Mouse (Mus musculus) gastrocnemius, postnatal 36 days (tissue): Measurements from ENCODE around the gene Thra. TPM values are rescaled to one million over a fixed set of nuclear protein-coding genes. Genes with fewer than 3 reads are reported as not detected.

Experiments
- DNase-seq, 2 experiments: peaks; one replicate each; pipeline ENCODE4 v3.0.0; 2022
- intact Hi-C: fragments of 180-260 bp; cut with DNase I; formaldehyde crosslinking; loops from one replicate; pipeline ENCODE4 v1.15.1; 2025
- total RNA-seq, 2 experiments: library from RNA; stranded (reverse); gene quantifications; 2 replicates each; pipeline ENCODE4 v1.2.3; 2021

Gene Thra
- total RNA-seq, 2 experiments from 2014 or later = 72.6 to 75.7 TPM

DNA sequence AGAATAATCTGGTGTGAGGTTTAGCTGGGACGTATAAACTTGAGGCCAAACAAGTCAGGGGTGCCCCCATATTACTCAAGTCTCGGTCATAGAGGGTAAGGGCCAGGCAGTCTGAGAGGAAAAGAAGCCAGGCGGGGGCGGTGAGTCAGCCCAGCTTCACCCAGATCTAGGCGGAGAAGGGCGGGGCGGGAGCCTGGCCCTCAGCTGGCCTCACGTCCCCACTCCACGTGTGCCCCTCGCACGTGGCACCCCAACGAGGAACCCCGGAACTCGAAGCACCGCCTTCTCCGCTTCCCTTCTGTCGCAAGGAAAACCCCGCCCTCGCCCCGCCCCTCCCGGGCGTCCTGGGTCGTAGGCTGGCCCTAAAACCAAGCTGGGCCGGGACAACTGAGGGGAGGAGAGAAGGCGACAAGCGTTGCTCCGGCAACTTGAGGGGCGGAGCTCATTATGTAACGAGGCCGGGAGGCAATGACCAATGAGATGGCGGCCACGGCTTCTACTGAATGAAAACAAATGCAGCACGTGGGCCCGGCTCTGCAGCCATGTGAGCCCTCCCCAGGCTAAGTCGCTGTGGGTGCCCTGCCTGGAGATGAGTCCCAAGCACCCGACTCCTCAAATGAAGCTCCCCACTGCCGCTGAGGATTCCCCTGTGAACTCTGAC, 33.3 kb downstream of the Thra start:
- DNase-seq = peak; percentile 99 to 100
- intact Hi-C loops = loop anchor here (2.0 kb wide), 1 partner anchor 13 kb away; no protein-coding TSS in a partner anchor

DNA sequence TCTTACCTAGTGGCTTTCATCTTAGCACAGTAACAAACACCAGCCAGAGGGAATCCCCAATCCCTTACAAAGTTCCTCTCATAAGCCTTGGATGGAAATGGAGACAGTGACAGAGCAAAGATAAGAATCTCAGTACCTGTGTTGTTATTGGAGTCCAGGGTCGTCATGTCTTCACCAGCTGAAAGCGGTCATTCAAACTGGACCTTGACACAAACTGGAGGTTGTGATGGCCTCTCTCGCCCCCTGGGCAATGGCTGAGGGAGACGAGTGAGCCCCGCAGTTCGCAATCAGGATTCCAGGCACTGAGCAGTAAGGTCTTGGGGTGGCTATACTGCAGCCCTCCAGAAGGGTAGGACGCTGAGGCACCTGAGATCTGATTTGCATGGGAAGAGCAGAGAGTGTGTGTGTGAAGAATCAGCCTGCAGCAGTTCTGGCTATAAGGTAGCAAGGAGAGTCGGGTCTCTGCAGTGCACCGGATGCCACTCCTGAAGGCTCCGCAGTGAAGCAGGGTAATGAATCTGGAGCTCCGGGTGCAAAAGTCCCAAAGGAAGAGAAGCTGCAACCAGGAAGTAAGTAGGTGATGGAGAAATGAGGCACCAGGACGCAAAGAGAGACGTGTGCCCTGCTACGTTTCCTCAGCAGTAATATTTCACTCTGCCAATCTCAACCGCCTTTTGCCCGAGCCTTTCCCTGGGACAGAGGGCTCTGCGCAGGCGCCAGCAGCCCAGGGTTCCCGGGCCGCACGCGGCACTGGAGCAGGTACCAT, 34.3 kb downstream of the Thra start, which contains the start of gene Nr1d1:
Gene Nr1d1, minus strand, starts transcription at position 752 of the 766 bp plus-strand sequence.
- peak in 1 of 2 experiments; percentile 23 for DNase-seq
- intact Hi-C loops = loop anchor here (1.0 kb wide), 1 partner anchor 9 kb away; no protein-coding TSS in a partner anchor

DNA sequence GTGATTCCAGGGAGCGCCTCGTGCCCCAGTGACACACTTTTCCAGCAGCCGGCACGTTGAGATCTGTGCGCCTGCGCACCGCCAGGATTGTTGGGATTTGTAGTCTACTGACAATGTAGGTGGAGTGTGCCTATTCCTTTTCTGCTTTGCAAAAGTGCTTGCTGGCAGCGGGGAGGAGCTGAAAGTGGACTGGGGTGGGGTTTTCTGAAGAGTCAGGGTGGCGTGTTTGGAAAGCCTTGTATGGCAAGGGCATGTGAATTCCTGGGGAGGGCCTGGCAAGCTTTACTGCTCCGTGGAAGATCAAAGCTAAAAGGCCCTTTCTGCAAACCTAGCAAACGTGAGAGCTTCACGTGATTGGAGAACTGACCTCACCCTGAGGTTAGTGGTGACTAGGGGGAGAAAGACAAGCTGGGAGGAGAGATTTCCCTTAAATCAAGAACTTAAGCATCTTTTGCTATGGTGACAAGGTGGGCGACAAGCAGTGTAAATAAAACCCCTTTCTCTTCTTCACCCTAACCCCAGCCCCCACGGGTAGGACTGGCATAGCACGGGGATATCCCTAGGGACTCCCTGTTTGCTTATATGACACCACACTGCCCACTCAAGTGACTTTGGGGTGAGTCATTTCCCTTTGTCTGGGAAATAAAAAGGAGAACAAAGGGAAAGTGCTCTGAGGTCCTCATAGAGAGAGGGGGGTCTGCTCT, 35.1 kb downstream of the Thra start:
- peak; percentile 99 for DNase-seq
- intact Hi-C loops = loop anchor here (1.0 kb wide), 1 partner anchor 8 kb away; no protein-coding TSS in a partner anchor

DNA sequence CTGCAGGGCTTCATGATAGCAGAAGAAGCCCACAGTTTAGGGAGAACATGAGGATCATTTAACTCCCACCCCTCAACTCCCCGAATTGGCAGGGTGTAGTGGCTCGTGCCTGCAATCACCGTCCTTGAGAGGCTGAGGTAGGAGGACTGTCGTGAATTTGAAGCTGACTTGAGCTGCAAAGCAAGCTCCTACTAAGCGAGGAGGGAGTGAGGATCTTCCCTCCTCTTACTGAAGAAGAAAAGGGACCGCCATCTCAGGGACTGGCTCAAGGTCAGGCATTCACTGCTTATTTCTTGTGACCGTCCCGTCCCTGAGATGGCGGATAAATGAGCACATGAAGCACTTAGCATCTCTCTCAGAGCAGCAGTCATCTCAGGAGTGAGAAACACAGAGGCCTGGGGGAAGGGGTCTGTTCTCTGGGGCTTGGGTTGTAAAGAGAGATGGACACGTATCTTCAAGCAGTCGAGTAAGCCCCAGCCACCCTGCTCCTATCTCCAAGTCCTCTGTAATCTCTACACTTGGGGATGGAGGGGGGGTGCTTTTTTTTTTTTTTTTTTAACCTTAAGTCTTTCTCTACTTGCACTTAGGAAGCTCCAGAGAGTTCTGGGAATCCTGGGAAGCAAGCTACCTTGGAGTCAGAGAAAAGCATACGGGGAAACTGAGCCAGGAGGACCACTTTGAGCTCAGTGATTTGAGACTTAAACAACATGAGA, 35.8 kb downstream of the Thra start:
- intact Hi-C loops = no loop called here
- no peak for DNase-seq

DNA sequence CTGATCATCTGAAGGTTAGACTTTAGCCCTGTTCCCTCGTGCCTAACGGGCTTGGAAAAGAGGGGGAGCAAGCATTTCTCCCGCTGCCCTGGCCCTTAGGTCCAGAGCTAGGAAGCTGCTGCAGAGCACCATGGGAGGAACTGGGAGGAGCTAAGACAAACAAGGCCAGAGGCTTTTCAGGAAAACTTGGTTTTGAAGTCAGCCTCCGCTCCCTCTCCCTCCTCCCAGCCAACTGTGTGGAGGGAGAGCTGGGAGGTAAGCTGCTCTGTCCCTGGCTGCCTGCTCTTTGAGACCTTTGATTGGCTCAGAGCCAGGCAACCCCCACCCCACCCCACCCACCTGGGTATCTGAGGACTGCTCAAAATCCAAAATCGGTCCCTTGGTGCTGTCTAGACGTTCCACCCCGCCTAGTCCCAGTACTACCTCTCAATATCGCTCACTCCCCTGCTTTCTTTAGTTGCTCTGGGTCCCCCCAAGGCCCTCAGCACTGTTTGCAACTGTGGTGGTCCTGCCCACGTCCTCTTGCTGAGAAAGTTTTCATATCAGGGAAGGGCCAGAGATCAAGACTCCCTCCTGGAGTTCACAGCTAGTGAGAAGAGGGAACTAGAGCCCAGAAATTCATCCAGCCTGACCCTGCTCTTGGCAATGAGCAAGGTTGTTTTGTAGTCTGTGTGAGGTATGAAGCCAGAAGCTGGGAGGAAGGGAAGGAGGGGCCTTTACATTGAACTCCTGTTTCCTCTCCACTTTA, 36.6 kb downstream of the Thra start:
- intact Hi-C loops = no loop called here
- peak; percentile 48 to 57 for DNase-seq

DNA sequence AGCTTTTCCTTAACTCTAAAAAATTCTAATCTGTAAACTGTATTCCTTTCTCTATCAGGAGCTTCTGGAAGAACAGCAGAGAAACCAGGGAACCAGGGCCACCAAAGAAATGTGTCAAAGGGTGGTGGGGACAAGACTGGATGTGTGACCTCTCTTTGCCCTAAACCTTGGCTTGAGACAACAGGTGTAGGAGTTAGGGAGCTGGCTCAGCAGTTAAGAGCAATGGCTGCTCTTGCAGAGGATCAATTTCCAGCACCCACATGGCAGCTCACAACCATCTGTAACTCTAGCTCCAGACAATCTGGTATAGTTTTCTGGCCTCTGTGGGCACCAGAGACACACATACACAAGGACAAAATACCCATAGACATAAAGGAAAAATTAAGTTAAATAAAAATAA, 37.5 kb downstream of the Thra start:
- no peak for DNase-seq
- intact Hi-C loops = no loop called here

DNA sequence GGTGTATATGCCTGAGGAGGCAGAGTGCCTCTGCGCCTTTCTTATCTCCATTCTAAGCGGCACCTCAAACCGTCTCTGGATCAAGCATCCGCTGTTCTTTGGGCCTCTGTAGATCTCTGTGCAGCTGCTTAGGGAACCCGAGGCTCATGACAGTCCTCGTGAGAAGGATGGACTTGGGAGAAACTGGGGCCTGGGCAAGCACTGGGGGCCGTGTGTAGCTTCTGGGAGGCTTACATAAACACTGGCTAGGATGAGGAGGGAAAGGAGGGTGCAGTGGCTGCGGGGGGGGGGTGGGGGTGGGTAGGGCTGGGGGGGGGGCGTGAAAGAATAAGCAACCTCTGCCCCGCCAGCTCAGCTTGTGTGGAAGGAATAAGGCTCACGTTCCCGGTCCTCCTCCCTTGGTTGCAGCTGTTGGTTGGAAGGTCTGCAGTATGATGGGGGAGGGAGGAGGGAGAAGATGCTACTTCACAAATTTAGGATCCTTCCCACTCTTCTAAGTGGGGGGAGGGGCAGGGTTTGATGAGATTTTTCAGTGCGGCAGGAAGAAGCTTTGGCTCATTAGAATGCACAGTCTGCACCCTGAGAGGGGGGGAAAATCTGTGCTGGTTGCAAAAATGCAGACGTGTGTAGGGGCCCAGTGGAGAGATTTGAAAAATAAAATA, 41.5 kb downstream of the Thra start:
- intact Hi-C loops = no loop called here
- DNase-seq = peak; percentile 47 to 80

DNA sequence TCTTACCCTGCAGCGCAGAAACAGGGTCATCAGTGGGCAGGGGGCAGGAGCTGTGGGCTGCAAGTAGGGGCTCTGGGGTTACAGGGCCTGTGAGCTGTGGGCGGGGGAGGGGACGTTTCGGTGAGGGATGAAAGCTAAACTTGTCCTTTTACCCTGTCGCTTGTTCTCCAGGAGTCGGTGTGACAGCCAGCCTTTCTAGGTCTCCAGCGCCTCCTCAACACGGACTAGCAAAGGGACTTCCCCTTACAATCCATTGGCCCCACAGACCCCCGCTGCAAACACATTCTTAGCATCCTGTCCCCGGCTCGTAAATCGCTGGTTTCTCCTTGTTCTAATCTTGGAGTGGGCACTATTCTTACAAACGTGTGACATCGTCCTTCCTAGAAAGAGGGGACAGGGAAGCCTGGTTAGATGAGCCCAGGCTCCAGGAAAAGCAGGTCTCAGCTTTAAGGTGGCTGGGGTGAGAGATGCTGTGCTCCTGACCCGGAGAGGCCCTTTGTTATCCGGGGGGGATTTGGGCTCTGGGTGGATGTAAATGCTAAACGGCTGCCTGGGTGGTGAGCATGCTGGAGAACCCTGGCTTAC, 42.3 kb downstream of the Thra start:
- peak in 1 of 2 experiments; percentile 36 for DNase-seq
- intact Hi-C loops = loop anchor here (1.0 kb wide), 1 partner anchor 7 kb away; the partner anchor contains the start of gene Nr1d1

DNA sequence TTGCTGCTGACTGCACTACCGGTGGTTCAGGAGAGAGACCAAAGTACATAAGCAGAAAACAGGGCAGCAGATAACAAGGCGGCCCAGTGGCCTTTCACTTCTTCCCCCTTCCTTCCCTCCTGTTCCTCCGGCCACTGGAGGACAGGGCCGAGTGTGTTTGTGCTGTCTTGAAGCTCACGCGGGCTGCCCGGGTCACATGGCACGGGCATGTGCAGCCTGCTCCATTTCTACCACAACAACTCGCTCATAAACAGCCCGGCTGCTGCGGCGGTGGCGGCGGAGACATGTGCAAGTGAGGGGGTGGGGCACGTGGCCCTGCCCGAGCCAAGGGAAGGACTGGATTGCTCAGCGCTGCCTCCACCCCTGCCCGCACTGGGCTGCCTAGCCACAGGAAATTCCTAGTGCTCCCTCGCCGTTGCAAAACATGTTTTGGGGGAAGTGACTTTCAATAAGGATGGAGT, 42.8 kb downstream of the Thra start:
- intact Hi-C loops = loop anchor here (1.0 kb wide), 1 partner anchor 8 kb away; the partner anchor contains the start of gene Nr1d1
- peak; percentile 95 to 98 for DNase-seq

- no peak for DNase-seq
- intact Hi-C loops = no loop called here
These were observed 43.7 kb downstream of the Thra start for GRCm38 (mm10) chr11:98784139-98784538.

- intact Hi-C loops = loop anchor here (5.0 kb wide), 1 partner anchor 68 kb away; no protein-coding TSS in a partner anchor
These were observed 44.8 kb downstream of the Thra start for GRCm38 (mm10) chr11:98785214-98785613.

GRCm38 (mm10) chr11:98785772-98786281, 45.4 kb downstream of the Thra start:
- peak; percentile 74 to 77 for DNase-seq
- intact Hi-C loops = loop anchor here (2.0 to 5.0 kb wide), 3 partner anchors 13 to 85 kb away; partner anchors contain the start of gene Csf3

More at GRCm38 (mm10) chr11:98785214-98785613, 44.8 kb downstream of the Thra start:
- DNase-seq = peak; percentile 40 to 56

- peak; percentile 97 to 98 for DNase-seq
- intact Hi-C loops = loop anchor here (2.0 to 5.0 kb wide), 3 partner anchors 14 to 86 kb away; partner anchors contain the start of gene Csf3
These were observed 46.1 kb downstream of the Thra start for GRCm38 (mm10) chr11:98786359-98787214.

GRCm38 (mm10) chr11:98787229-98787628, 46.8 kb downstream of the Thra start:
- intact Hi-C loops = loop anchor here (2.0 to 5.0 kb wide), 3 partner anchors 14 to 86 kb away; partner anchors contain the start of gene Csf3
- DNase-seq = peak in 1 of 2 experiments; percentile 33

DNA sequence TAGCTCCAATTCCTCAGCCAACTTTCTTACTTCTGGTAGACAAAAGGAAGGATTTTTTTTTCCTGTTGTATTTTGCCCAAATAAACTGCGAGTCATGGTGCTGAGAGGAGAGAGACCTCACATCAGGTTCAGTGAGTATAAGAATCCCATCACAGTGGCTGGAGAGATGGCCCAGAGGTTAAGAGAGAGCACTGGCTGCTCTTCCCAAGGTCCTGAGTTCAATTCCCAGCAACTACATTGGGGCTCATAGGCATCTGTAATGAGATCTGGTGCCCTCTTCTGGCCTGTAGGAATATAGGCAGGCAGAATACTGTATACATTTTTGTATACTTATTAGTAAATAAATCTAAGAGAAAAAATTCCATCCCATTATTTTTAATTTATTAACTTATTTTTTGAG, 47.3 kb downstream of the Thra start:
- no peak for DNase-seq
- intact Hi-C loops = loop anchor here (2.0 to 5.0 kb wide), 5 partner anchors 15 to 87 kb away; partner anchors contain the start of genes Csf3 and Thra

GRCm38 (mm10) chr11:98788139-98788538, 47.7 kb downstream of the Thra start:
- intact Hi-C loops = loop anchor here (2.0 to 5.0 kb wide), 3 partner anchors 41 to 71 kb away; partner anchors contain the start of gene Thra
- no peak for DNase-seq
